Comparison of ENCODE assay signal across 8 mouse cellular contexts in genomic region chr2:39373068-39373779, GRCm38 (mm10).
DNase-seq lines count a peak whose midpoint lies in the region; ATAC-seq and TF ChIP-seq lines count a peak whose summit lies in the region.

No protein-coding gene starts in this region.

- H3K4me3 ChIP-seq in embryonic fibroblast, embryonic 13.5 days (ENCODE audit: insufficient read depth, low read length): no peak overlapping the region
- no peak overlapping the region for H3K4me3 ChIP-seq in limb, embryonic 13.5 days

- no peaks in the 10 kb centered on the region for H3K36me3 ChIP-seq in limb, embryonic 13.5 days

- no peak for TF ChIP-seq POLR2A in embryonic fibroblast, embryonic 13.5 days (IDR thresholded peaks at IDR 0.05; ENCODE audit: low read depth, low read length)

- ATAC-seq in limb, embryonic 13.5 days (ENCODE audit: low FRiP score, low read depth): peak; percentile 85; the same call in 1 of the 2 replicates

- no peak overlapping the region for H3K27ac ChIP-seq in embryonic fibroblast, embryonic 13.5 days (ENCODE audit: insufficient read depth, low read length)
- no peak overlapping the region for H3K27ac ChIP-seq in limb, embryonic 13.5 days

- WGBS in limb, embryonic 13.5 days: 13% methylated on average over 7 of the region's 7 CpGs

- TF ChIP-seq CTCF in embryonic fibroblast, embryonic 13.5 days (IDR thresholded peaks at IDR 0.05; ENCODE audit: borderline replicate concordance, insufficient read depth, low read length): peak; percentile 97

- H3K4me1 ChIP-seq in embryonic fibroblast, embryonic 13.5 days (ENCODE audit: control insufficient read depth, insufficient read depth, low read length): no peaks in the 10 kb centered on the region
- H3K4me1 ChIP-seq in limb, embryonic 13.5 days: no peaks in the 10 kb centered on the region

- no peak overlapping the region for H3K4me2 ChIP-seq in limb, embryonic 13.5 days (replicated peaks)

- H3K9ac ChIP-seq in limb, embryonic 13.5 days: no peak overlapping the region

- H3K9me3 ChIP-seq in limb, embryonic 13.5 days: no peaks in the 10 kb centered on the region

- H3K27me3 ChIP-seq in limb, embryonic 13.5 days: no peaks in the 10 kb centered on the region

- peak; percentile 96 for DNase-seq in 416B (ENCODE audit: low read depth)
- DNase-seq in adrenal gland, postnatal 4 days (ENCODE audit: low spot score in 2 of 2): peak; percentile 65 to 84
- DNase-seq in heart, adult 9 months (ENCODE audit: low spot score in 2 of 2): peak; percentile 79 to 91
- peak; percentile 98 for DNase-seq in kidney, adult 9 months
- DNase-seq in monocyte, adult 2 months (ENCODE audit: low read depth in 1 of 2, low spot score in 2 of 2): peak; percentile 70 to 81
- DNase-seq in spleen, postnatal 36 days (ENCODE audit: low spot score in 2 of 2): peak; percentile 82 to 89
